Mouse (Mus musculus) layer of hippocampus, postnatal 14 days (tissue): Measurements from ENCODE around the gene Pde10a. TPM values are rescaled to one million over a fixed set of nuclear protein-coding genes. Genes with fewer than 3 reads are reported as not detected.

Source experiments
- DNase-seq, 2 experiments: peaks; one replicate each; pipeline ENCODE4 v3.0.0; 2021 to 2022; ENCODE audit warnings: low spot score in 2 of 2, mixed read lengths in 1 of 2
- total RNA-seq, 2 experiments: library from RNA; stranded (reverse); gene quantifications; 2 replicates each; pipeline ENCODE4 v1.2.3; 2021

Gene Pde10a
- total RNA-seq, 2 experiments from 2014 or later = 66.5 to 67.2 TPM

- no peak for DNase-seq
Observed at GRCm38 (mm10) chr17:8836292-8836691, 311.1 kb downstream of the Pde10a start.

- no peak for DNase-seq
Observed at GRCm38 (mm10) chr17:8838252-8838651, 313.1 kb downstream of the Pde10a start.

- DNase-seq = no peak
Observed at GRCm38 (mm10) chr17:8839237-8840011, 314.3 kb downstream of the Pde10a start.

- no peak for DNase-seq
Observed at GRCm38 (mm10) chr17:8841094-8841493, 315.9 kb downstream of the Pde10a start.

- DNase-seq = no peak
Observed at GRCm38 (mm10) chr17:8841897-8842540, 316.8 kb downstream of the Pde10a start.

GRCm38 (mm10) chr17:8842662-8843061 is 317.5 kb downstream of the Pde10a start:
- no peak for DNase-seq

GRCm38 (mm10) chr17:8843941-8844340 is 318.8 kb downstream of the Pde10a start:
- DNase-seq = no peak

GRCm38 (mm10) chr17:8846506-8846905 is 321.3 kb downstream of the Pde10a start:
- DNase-seq = no peak

- peak; percentile 56 to 69 for DNase-seq
Observed at GRCm38 (mm10) chr17:8847558-8847957, 322.4 kb downstream of the Pde10a start.

- no peak for DNase-seq
Observed at GRCm38 (mm10) chr17:8851846-8852245, 326.7 kb downstream of the Pde10a start.

GRCm38 (mm10) chr17:8856430-8857371 is 331.5 kb downstream of the Pde10a start:
- DNase-seq = no peak

GRCm38 (mm10) chr17:8858636-8859421 is 333.7 kb downstream of the Pde10a start:
- peak; percentile 41 to 77 for DNase-seq

- DNase-seq = no peak
Observed at GRCm38 (mm10) chr17:8859489-8859888, 334.3 kb downstream of the Pde10a start.

GRCm38 (mm10) chr17:8864638-8865497 is 339.7 kb downstream of the Pde10a start:
- DNase-seq = no peak

GRCm38 (mm10) chr17:8867331-8868237 is 342.4 kb downstream of the Pde10a start:
- DNase-seq = no peak

- no peak for DNase-seq
Observed at GRCm38 (mm10) chr17:8869287-8869686, 344.1 kb downstream of the Pde10a start.

GRCm38 (mm10) chr17:8870848-8871247 is 345.7 kb downstream of the Pde10a start:
- DNase-seq = no peak

- DNase-seq = no peak
Observed at GRCm38 (mm10) chr17:8871396-8871795, 346.2 kb downstream of the Pde10a start.
